Mouse (Mus musculus) yolk sac, embryonic 10.5 days (tissue): Measurements from ENCODE around the gene Vmn1r215.
"Not testable (repeated sequence)": the region's sequence is repeated elsewhere in the genome, so short reads cannot be mapped to it uniquely, and the experiment has no call there.

ENCODE experiments used
- DNase-seq: peaks from one replicate; pipeline ENCODE4 v3.0.0-alpha.2; 2017; ENCODE audit warnings: low spot score

Gene Vmn1r215

GRCm38 (mm10) chr13:23067725-23068124 lies at the start of gene Vmn1r215:
Gene Vmn1r215, plus strand, starts transcription at chr13:23068025.
- no peak for DNase-seq

- DNase-seq: no peak
These were observed 49.7 kb upstream of the Vmn1r215 start for GRCm38 (mm10) chr13:23018158-23018557.

GRCm38 (mm10) chr13:23024812-23025211 lies 43.0 kb upstream of the Vmn1r215 start:
- no peak for DNase-seq

GRCm38 (mm10) chr13:23030118-23030517 lies 37.7 kb upstream of the Vmn1r215 start, which contains the start of gene Vmn1r214:
Gene Vmn1r214, plus strand, starts transcription at chr13:23030418.
- DNase-seq: no peak

- DNase-seq: no peak
These were observed 10.0 kb upstream of the Vmn1r215 start for GRCm38 (mm10) chr13:23057778-23058177.

- no peak for DNase-seq
These were observed 1.5 kb downstream of the Vmn1r215 start for GRCm38 (mm10) chr13:23069312-23069711.

GRCm38 (mm10) chr13:23094386-23094785 lies 26.6 kb downstream of the Vmn1r215 start:
- DNase-seq: no peak

GRCm38 (mm10) chr13:23118126-23118525 lies 50.3 kb downstream of the Vmn1r215 start, which contains the start of gene Vmn1r217:
Gene Vmn1r217, minus strand, starts transcription at chr13:23118226.
- DNase-seq: not testable (repeated sequence)

GRCm38 (mm10) chr13:23120611-23121010 lies 52.8 kb downstream of the Vmn1r215 start:
- DNase-seq: no peak
